Mouse (Mus musculus) heart, adult 2 months (tissue): ENCODE data around the gene Hif1an. TPM values are rescaled to one million over a fixed set of nuclear protein-coding genes. Genes with fewer than 3 reads are reported as not detected.

Experiments used
- DNase-seq, 2 experiments: peaks; one replicate each; pipeline ENCODE4 v3.0.0; 2021
- H3K27ac ChIP-seq: fragments of 200-600 bp; 2 replicates; pipeline ENCODE4 v1.8.1; 2022
- H3K27me3 ChIP-seq: fragments of 200-500 bp; 2 replicates; pipeline ENCODE4 v1.6.1; 2012; ENCODE audit warnings: mild to moderate bottlenecking, low read length, inconsistent platforms, mixed read lengths; ENCODE audit not compliant: control insufficient read depth, insufficient read depth
- H3K36me3 ChIP-seq: fragments of 200-500 bp; 2 replicates; pipeline ENCODE4 v1.6.1; 2012; ENCODE audit warnings: low read length, inconsistent platforms; ENCODE audit not compliant: control insufficient read depth, insufficient read depth
- H3K4me1 ChIP-seq: fragments of 200-500 bp; 2 replicates; pipeline ENCODE4 v1.6.1; 2011; ENCODE audit warnings: low read length; ENCODE audit not compliant: control insufficient read depth, insufficient read depth
- H3K4me3 ChIP-seq: fragments of 200-600 bp; 2 replicates; pipeline ENCODE4 v1.8.1; 2022
- H3K79me2 ChIP-seq: fragments of 200-500 bp; replicated peaks from 2 replicates; pipeline ENCODE4 v1.6.1; 2012; ENCODE audit warnings: mild to moderate bottlenecking, inconsistent platforms, low read length, moderate library complexity, mixed read lengths; ENCODE audit not compliant: control insufficient read depth, insufficient read depth
- H3K9ac ChIP-seq: fragments of 200-500 bp; 2 replicates; pipeline ENCODE4 v1.6.1; 2012; ENCODE audit warnings: low read depth, mild to moderate bottlenecking, control low read depth, inconsistent platforms, low read length, mixed read lengths
- CTCF ChIP-seq: fragments of 200-600 bp; IDR thresholded peaks from 2 replicates; pipeline ENCODE4 v1.8.1; 2022; ENCODE audit warnings: antibody characterized with exemption, mild to moderate bottlenecking, moderate library complexity
- EP300 ChIP-seq: fragments of 200-500 bp; IDR thresholded peaks from 2 replicates; pipeline ENCODE4 v1.6.1; 2011; ENCODE audit warnings: low read depth, low read length, control low read depth; ENCODE audit not compliant: insufficient read depth
- POLR2A ChIP-seq: fragments of 200-500 bp; IDR thresholded peaks from 2 replicates; pipeline ENCODE4 v1.6.1; 2011; ENCODE audit warnings: mild to moderate bottlenecking, low read depth, low read length, control low read depth; ENCODE audit not compliant: insufficient read depth
- WGBS: fragments of 180-500 bp; shearing (Covaris S2); methylation state at CpG from one replicate; pipeline ENCODE4 v1.1.7; 2018; 5-methylcytosine and 5-hydroxymethylcytosine counted together
- intact Hi-C: fragments of 180-260 bp; cut with DNase I; formaldehyde crosslinking; loops from one replicate; pipeline ENCODE4 v1.15.1; 2025
- polyA plus RNA-seq: library from polyadenylated mRNA; depleted of rRNA; stranded (reverse); fragments of >200 nt; gene quantifications from 2 replicates; pipeline ENCODE4 v1.2.3, GENCODE M21; 2012
- total RNA-seq, 2 experiments: library from RNA; stranded (reverse); gene quantifications; 2 replicates each; pipeline ENCODE4 v1.2.3; 2021

The Hif1an gene
- total and polyA plus RNA-seq, 3 experiments = 23.6 to 55.5 (median 51.1) TPM

GRCm38 (mm10) chr19:44517996-44518768 is 44.5 kb upstream of the Hif1an start:
- TF ChIP-seq EP300 = no peak
- no peak for TF ChIP-seq CTCF
- TF ChIP-seq POLR2A = no peak

DNA sequence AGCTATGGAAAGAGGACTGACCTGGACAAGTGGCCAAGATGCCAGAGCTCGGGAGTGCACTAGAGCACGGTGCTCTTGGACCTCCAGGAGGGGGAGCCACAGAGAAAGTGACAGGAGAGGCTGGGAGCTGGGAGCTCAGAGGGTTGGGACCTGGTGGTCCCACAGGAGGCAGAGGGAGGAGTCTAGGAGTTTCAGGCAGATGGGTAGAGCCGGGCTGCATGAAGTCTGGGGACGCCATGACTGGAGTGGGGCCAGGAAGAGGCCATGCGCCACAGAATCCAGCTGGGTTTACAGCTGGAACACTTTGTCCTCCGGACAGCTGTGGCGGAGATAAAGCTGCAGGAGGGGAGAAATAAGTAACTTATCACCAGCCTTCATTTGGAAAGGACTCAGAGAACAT is 43.5 kb upstream of the Hif1an start:
- Histone ChIP-seq H3K27me3 (no peaks in the 10 kb centered on the region), H3K9ac (no peak overlapping the region)
- intact Hi-C loops = no loop called here

More at GRCm38 (mm10) chr19:44517996-44518768, 44.5 kb upstream of the Hif1an start:
- H3K27me3 ChIP-seq = 0 out of 2 replicates have a peak, but pooled peaks cover 1% of the 10 kb centered on the region
- no peaks in the 10 kb centered on the region for H3K79me2 ChIP-seq
- H3K36me3 ChIP-seq = no peaks in the 10 kb centered on the region
- no peaks in the 10 kb centered on the region for H3K4me1 ChIP-seq
- DNase-seq = no peak
- intact Hi-C loops = no loop called here
- no peak overlapping the region for H3K4me3 ChIP-seq
- 76% methylated on average over 12 of the region's 12 CpGs for WGBS
- no peak overlapping the region for H3K9ac ChIP-seq
- H3K27ac ChIP-seq = no peak overlapping the region

DNA sequence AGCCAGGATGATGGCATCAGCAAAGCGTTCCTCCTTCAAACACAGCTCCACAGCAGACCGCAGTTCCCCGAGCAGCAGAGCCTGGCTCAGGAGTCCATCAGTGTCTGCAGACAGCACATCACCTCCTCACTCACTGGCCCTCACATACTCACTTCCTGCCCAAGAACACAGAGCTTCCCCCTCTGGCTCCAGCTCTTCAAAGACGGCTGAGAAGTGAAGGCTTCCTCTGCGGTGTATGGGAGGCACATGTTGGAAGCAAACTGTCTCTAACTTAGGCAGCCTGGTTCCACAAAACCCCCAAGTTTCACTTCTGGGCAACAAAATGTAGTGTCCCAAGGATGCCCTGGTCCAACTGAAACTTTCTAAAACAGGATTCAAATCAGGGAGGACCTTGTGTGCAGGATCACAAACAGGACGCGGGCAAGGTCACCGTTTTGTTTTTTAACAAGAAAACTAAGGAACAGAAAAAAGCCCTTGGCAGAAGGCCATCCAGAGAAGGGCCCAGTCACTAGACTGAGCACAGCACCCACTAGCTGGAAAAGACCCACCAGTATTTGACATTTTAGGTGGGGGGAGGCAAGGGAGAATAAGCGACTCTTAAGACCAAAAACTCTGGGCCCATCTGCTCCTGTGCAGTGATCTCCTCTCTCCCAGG is 37.0 kb upstream of the Hif1an start:
- DNase-seq = no peak

More for the DNA sequence above, 43.5 kb upstream of the Hif1an start:
- Histone ChIP-seq H3K4me3 (no peak overlapping the region), H3K27ac (no peak overlapping the region), H3K36me3 (no peaks in the 10 kb centered on the region), H3K4me1 (no peaks in the 10 kb centered on the region), H3K79me2 (no peaks in the 10 kb centered on the region)
- WGBS = 29% methylated on average over 7 of the region's 7 CpGs
- peak; percentile 77 to 78 for DNase-seq
- TF ChIP-seq POLR2A (no peak), EP300 (peak; percentile 62; the same call in 1 of the 2 replicates), CTCF (peak; percentile 48)

DNA sequence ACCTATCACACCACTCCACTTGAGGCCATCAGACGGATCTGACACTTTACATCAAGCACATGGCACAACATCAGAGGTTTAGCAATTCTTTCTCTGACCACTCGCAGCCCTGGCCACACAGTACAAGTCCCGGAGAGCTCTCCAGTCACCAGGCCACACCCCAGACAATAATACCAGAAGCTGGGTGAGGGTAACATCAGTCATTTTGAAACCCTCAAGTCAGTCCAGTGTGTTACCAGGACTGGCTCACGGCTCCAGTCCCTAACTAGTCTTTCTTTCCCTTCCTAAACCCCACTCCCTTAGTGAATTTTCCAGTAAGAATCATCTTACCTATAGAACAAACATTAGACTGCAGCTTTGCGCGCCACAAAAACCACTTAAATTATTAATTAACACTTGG is 32.6 kb upstream of the Hif1an start:
- intact Hi-C loops = no loop called here
- no peaks in the 10 kb centered on the region for H3K27me3 ChIP-seq

More for the DNA sequence above, 37.0 kb upstream of the Hif1an start:
- Histone ChIP-seq H3K9ac (no peak overlapping the region), H3K36me3 (no peaks in the 10 kb centered on the region), H3K27me3 (no peaks in the 10 kb centered on the region), H3K4me1 (no peaks in the 10 kb centered on the region), H3K79me2 (no peaks in the 10 kb centered on the region), H3K4me3 (no peak overlapping the region), H3K27ac (no peak overlapping the region)
- TF ChIP-seq POLR2A = no peak
- TF ChIP-seq EP300 = no peak
- TF ChIP-seq CTCF = no peak
- WGBS = 53% methylated on average over 9 of the region's 9 CpGs
- intact Hi-C loops = no loop called here

GRCm38 (mm10) chr19:44535376-44535775 is 27.3 kb upstream of the Hif1an start:
- no peak overlapping the region for H3K9ac ChIP-seq
- intact Hi-C loops = no loop called here
- H3K4me1 ChIP-seq = no peaks in the 10 kb centered on the region
- TF ChIP-seq POLR2A (no peak), EP300 (no peak), CTCF (peak; percentile 52)
- no peak for DNase-seq
- H3K79me2 ChIP-seq = no peaks in the 10 kb centered on the region
- no peak overlapping the region for H3K27ac ChIP-seq
- H3K36me3 ChIP-seq = no peaks in the 10 kb centered on the region
- H3K4me3 ChIP-seq = no peak overlapping the region
- H3K27me3 ChIP-seq = no peaks in the 10 kb centered on the region
- 38% methylated on average over 3 of the region's 3 CpGs for WGBS

More for the DNA sequence above, 32.6 kb upstream of the Hif1an start:
- no peak overlapping the region for H3K4me3 ChIP-seq
- no peaks in the 10 kb centered on the region for H3K4me1 ChIP-seq
- H3K9ac ChIP-seq = no peak overlapping the region
- TF ChIP-seq POLR2A (no peak), EP300 (no peak), CTCF (no peak)
- DNase-seq = no peak
- 77% methylated on average over 6 of the region's 6 CpGs for WGBS
- no peaks in the 10 kb centered on the region for H3K79me2 ChIP-seq
- no peak overlapping the region for H3K27ac ChIP-seq
- no peaks in the 10 kb centered on the region for H3K36me3 ChIP-seq

GRCm38 (mm10) chr19:44537416-44537815 is 25.2 kb upstream of the Hif1an start:
- Histone ChIP-seq H3K36me3 (no peaks in the 10 kb centered on the region), H3K4me3 (no peak overlapping the region), H3K27me3 (no peaks in the 10 kb centered on the region), H3K27ac (no peak overlapping the region), H3K4me1 (no peaks in the 10 kb centered on the region), H3K79me2 (no peaks in the 10 kb centered on the region), H3K9ac (no peak overlapping the region)
- no peak for DNase-seq
- no peak for TF ChIP-seq POLR2A
- TF ChIP-seq CTCF = no peak
- TF ChIP-seq EP300 = no peak
- WGBS = 81% methylated on average over 8 of the region's 8 CpGs
- intact Hi-C loops = no loop called here
